Mouse (Mus musculus) testis, adult 2 months (tissue): ENCODE results near the gene Gm10322.

Experiments
- CTCF ChIP-seq: fragments of 200-500 bp; IDR thresholded peaks from 2 replicates; pipeline ENCODE4 v1.5.1; 2012; ENCODE audit warnings: low read depth, mild to moderate bottlenecking, inconsistent platforms, low read length, moderate library complexity; ENCODE audit not compliant: control insufficient read depth, insufficient read depth, insufficient replicate concordance
- POLR2A ChIP-seq: fragments of 200-500 bp; IDR thresholded peaks from 2 replicates; pipeline ENCODE4 v1.6.1; 2012; ENCODE audit warnings: low read depth, mild to moderate bottlenecking, inconsistent platforms, low read length, moderate library complexity; ENCODE audit not compliant: control insufficient read depth

DNA sequence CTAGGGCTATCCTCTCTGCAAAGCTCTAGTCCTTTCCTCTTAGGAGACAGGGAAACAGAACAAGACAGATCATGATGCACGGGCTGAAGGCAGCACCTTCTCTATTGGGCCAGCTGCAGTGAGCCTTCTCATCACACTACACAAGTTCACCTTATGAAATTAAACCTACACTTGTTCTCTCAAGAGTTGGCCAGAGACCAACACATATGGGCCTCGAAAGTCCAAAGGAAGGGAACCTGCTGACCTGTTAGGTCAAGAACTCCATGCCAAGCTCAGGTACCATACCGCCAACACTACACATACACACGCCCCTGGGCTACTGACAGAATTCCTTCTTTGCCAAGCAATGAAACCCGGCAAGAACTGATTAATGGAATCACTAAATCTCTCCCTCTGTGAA lies 452 bp upstream of the Gm10322 start:
- TF ChIP-seq POLR2A (no peak), CTCF (no peak)
